Mouse (Mus musculus): ENCODE results near the gene Rpl7l1. TPM values are rescaled to one million over a fixed set of nuclear protein-coding genes. Genes with fewer than 3 reads are reported as not detected.

Rpl7l1 gene
- polyA plus RNA-seq, 1 experiment from 2014 or later, result 78.4 TPM

DNA sequence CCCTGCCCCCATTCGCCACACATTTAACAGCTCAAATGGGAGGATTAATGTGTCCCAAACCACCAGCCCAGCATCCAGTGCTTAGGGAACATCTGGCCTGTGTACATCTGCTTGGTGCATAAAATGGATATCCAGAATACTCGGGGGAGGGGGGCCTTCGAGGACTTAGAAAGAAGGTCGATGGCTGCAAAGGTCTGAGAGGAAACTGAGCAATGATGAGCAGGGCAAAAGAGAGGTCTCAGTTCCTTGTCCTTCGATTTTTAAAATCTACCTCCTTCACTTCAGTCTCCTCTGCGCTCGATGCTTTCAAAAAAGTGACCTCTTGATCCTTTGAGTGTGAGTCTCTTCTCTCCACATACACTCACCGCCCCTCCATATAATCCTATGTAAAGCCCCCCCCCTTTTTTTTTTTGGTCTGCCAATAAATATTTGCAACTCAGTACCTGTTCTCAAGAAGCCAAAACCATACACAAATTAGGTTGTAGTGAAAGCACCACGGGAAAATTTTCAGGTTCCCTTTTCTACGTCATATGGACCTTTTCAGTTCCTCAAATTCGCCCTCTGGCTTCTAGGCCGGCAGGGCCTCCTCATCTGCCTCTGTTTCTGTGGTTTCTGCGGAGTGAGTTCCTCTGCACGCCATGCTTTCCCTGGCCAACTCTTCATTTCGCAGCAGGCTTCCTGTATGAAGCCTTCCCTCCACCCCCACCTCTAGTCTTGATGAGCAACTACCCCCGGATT, 31.2 kb downstream of the Rpl7l1 start:
- Histone ChIP-seq H3K27ac (ENCODE audit: low read length) (peak overlapping the region; percentile 91), H3K4me2 (ENCODE audit: low read length) (peak overlapping the region; percentile 89), H3K27me3 (ENCODE audit: control insufficient read depth, insufficient read depth, low read depth, low read length) (no peaks in the 10 kb centered on the region), H3K9me3 (replicated peaks; ENCODE audit: control insufficient read depth, low read length, poor library complexity, severe bottlenecking) (no peaks in the 10 kb centered on the region), H3K4me3 (ENCODE audit: low read depth, low read length) (peak overlapping the region; percentile 86), H3K36me3 (ENCODE audit: control insufficient read depth, insufficient read depth, low read length) (no peaks in the 10 kb centered on the region), H3K4me1 (ENCODE audit: control insufficient read depth, insufficient read depth, low read length) (peaks cover 17% of the 10 kb centered on the region), H3K9ac (ENCODE audit: low read depth, low read length) (peak overlapping the region; percentile 85)
- ATAC-seq, result no peak
- 25% methylated on average over 16 of the region's 16 CpGs for WGBS

GRCm38 (mm10) chr17:46750580-46750979, 31.9 kb downstream of the Rpl7l1 start:
- 0 out of 2 replicates have a peak overlapping the region, but pooled peaks have one; percentile 91 for H3K27ac ChIP-seq (ENCODE audit: low read length)
- H3K27me3 ChIP-seq (ENCODE audit: control insufficient read depth, insufficient read depth, low read depth, low read length), result no peaks in the 10 kb centered on the region
- H3K36me3 ChIP-seq (ENCODE audit: control insufficient read depth, insufficient read depth, low read length), result no peaks in the 10 kb centered on the region
- no peak overlapping the region for H3K4me3 ChIP-seq (ENCODE audit: low read depth, low read length)
- H3K9me3 ChIP-seq (replicated peaks; ENCODE audit: control insufficient read depth, low read length, poor library complexity, severe bottlenecking), result no peaks in the 10 kb centered on the region
- peak overlapping the region; percentile 89 for H3K4me2 ChIP-seq (ENCODE audit: low read length)
- WGBS, result 92% methylated on average over 4 of the region's 4 CpGs
- ATAC-seq, result no peak
- peak overlapping the region; percentile 85 for H3K9ac ChIP-seq (ENCODE audit: low read depth, low read length)
- H3K4me1 ChIP-seq (ENCODE audit: control insufficient read depth, insufficient read depth, low read length), result peaks cover 17% of the 10 kb centered on the region

- Histone ChIP-seq H3K36me3 (ENCODE audit: control insufficient read depth, insufficient read depth, low read length) (0 out of 2 replicates have a peak, but pooled peaks cover 3% of the 10 kb centered on the region), H3K4me2 (ENCODE audit: low read length) (no peak overlapping the region), H3K9me3 (replicated peaks; ENCODE audit: control insufficient read depth, low read length, poor library complexity, severe bottlenecking) (no peaks in the 10 kb centered on the region), H3K27ac (ENCODE audit: low read length) (no peak overlapping the region), H3K4me1 (ENCODE audit: control insufficient read depth, insufficient read depth, low read length) (peaks cover 17% of the 10 kb centered on the region), H3K9ac (ENCODE audit: low read depth, low read length) (no peak overlapping the region), H3K4me3 (ENCODE audit: low read depth, low read length) (no peak overlapping the region), H3K27me3 (ENCODE audit: control insufficient read depth, insufficient read depth, low read depth, low read length) (no peaks in the 10 kb centered on the region)
- no peak for ATAC-seq
- 91% methylated on average over 5 of the region's 5 CpGs for WGBS
Observed at GRCm38 (mm10) chr17:46749282-46749681, 33.2 kb downstream of the Rpl7l1 start.

DNA sequence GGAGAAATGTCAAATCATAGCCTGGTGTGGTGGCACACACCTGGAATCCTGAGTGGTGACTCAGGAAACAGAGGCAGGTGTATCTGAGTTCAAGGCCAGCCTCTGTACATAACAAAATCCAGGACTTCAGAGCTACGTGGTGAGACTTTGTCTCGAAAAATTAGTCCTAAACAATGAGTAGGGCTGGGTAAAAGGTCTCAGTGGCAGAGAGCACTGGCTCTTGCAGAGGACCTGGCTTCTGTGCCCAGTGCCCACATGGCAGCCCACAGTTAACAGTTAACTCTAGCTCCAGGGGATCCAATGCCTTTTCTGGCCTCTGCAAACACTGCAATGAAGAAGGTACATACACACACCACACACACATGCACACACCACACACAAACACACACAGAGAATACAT, 34.7 kb downstream of the Rpl7l1 start:
- WGBS, result 100% methylated on average over 2 of the region's 2 CpGs
- Histone ChIP-seq H3K9ac (ENCODE audit: low read depth, low read length) (no peak overlapping the region), H3K9me3 (replicated peaks; ENCODE audit: control insufficient read depth, low read length, poor library complexity, severe bottlenecking) (no peaks in the 10 kb centered on the region), H3K4me3 (ENCODE audit: low read depth, low read length) (no peak overlapping the region), H3K27me3 (ENCODE audit: control insufficient read depth, insufficient read depth, low read depth, low read length) (no peaks in the 10 kb centered on the region), H3K36me3 (ENCODE audit: control insufficient read depth, insufficient read depth, low read length) (peaks cover 6% of the 10 kb centered on the region), H3K4me2 (ENCODE audit: low read length) (no peak overlapping the region), H3K4me1 (ENCODE audit: control insufficient read depth, insufficient read depth, low read length) (peaks cover 17% of the 10 kb centered on the region), H3K27ac (ENCODE audit: low read length) (no peak overlapping the region)
- ATAC-seq, result no peak

DNA sequence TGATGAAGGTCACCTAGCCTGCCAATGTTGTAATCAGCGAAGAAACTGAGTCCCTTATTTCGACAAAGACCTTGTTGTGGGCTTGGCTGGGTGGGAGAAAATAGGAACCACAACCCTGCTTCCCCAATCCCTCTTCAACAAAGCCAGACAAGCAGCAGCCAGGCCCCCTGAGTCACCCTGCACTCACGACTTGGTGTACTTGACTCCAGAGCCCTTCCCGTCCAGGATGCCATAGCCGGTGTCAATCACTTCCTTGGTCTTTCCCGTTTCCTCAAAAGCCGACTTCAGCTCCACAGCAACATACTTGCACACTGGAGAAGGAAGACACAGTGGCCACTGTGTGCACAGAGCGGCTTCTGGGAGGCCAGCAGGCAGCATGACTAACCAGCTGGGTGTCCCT, 35.2 kb downstream of the Rpl7l1 start:
- 84% methylated on average over 8 of the region's 8 CpGs for WGBS
- Histone ChIP-seq H3K4me2 (ENCODE audit: low read length) (no peak overlapping the region), H3K27ac (ENCODE audit: low read length) (no peak overlapping the region), H3K4me1 (ENCODE audit: control insufficient read depth, insufficient read depth, low read length) (peaks cover 12% of the 10 kb centered on the region), H3K27me3 (ENCODE audit: control insufficient read depth, insufficient read depth, low read depth, low read length) (no peaks in the 10 kb centered on the region), H3K9me3 (replicated peaks; ENCODE audit: control insufficient read depth, low read length, poor library complexity, severe bottlenecking) (no peaks in the 10 kb centered on the region), H3K36me3 (ENCODE audit: control insufficient read depth, insufficient read depth, low read length) (peaks cover 6% of the 10 kb centered on the region), H3K9ac (ENCODE audit: low read depth, low read length) (no peak overlapping the region), H3K4me3 (ENCODE audit: low read depth, low read length) (no peak overlapping the region)
- no peak for ATAC-seq

GRCm38 (mm10) chr17:46745506-46745905, 37.0 kb downstream of the Rpl7l1 start:
- Histone ChIP-seq H3K9ac (ENCODE audit: low read depth, low read length) (no peak overlapping the region), H3K27me3 (ENCODE audit: control insufficient read depth, insufficient read depth, low read depth, low read length) (no peaks in the 10 kb centered on the region), H3K27ac (ENCODE audit: low read length) (no peak overlapping the region), H3K9me3 (replicated peaks; ENCODE audit: control insufficient read depth, low read length, poor library complexity, severe bottlenecking) (no peaks in the 10 kb centered on the region), H3K36me3 (ENCODE audit: control insufficient read depth, insufficient read depth, low read length) (peaks cover 6% of the 10 kb centered on the region), H3K4me3 (ENCODE audit: low read depth, low read length) (no peak overlapping the region), H3K4me1 (ENCODE audit: control insufficient read depth, insufficient read depth, low read length) (peaks cover 3% of the 10 kb centered on the region), H3K4me2 (ENCODE audit: low read length) (no peak overlapping the region)
- ATAC-seq, result no peak
- WGBS, result 73% methylated on average over 2 of the region's 2 CpGs

DNA sequence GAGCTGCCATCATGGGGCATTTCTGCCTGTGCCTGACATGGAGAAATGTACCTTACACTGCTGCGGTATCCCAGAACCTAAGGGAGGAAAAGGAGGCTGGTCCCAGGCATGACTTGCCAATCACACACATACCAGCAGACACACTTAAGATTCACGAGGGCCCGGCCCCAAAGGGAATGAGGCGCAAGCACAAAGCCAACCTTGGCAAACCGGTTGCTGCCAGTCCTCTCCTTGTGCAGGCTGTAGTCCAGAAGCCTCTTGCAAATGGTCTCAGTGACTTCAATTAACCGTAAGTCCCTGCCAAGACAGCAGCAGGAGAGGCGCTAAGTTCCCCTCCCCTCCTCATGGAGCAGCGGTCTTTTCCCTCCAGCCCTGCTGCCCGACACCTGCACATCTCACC, 39.5 kb downstream of the Rpl7l1 start:
- Histone ChIP-seq H3K27me3 (ENCODE audit: control insufficient read depth, insufficient read depth, low read depth, low read length) (no peaks in the 10 kb centered on the region), H3K9me3 (replicated peaks; ENCODE audit: control insufficient read depth, low read length, poor library complexity, severe bottlenecking) (no peaks in the 10 kb centered on the region), H3K27ac (ENCODE audit: low read length) (no peak overlapping the region), H3K4me2 (ENCODE audit: low read length) (no peak overlapping the region), H3K4me3 (ENCODE audit: low read depth, low read length) (no peak overlapping the region), H3K36me3 (ENCODE audit: control insufficient read depth, insufficient read depth, low read length) (peaks cover 6% of the 10 kb centered on the region), H3K9ac (ENCODE audit: low read depth, low read length) (no peak overlapping the region), H3K4me1 (ENCODE audit: control insufficient read depth, insufficient read depth, low read length) (no peaks in the 10 kb centered on the region)
- WGBS, result 94% methylated on average over 9 of the region's 9 CpGs
- ATAC-seq, result no peak

GRCm38 (mm10) chr17:46741305-46741704, 41.2 kb downstream of the Rpl7l1 start:
- Histone ChIP-seq H3K4me2 (ENCODE audit: low read length) (no peak overlapping the region), H3K27me3 (ENCODE audit: control insufficient read depth, insufficient read depth, low read depth, low read length) (no peaks in the 10 kb centered on the region), H3K4me1 (ENCODE audit: control insufficient read depth, insufficient read depth, low read length) (no peaks in the 10 kb centered on the region), H3K36me3 (ENCODE audit: control insufficient read depth, insufficient read depth, low read length) (peaks cover 6% of the 10 kb centered on the region), H3K9me3 (replicated peaks; ENCODE audit: control insufficient read depth, low read length, poor library complexity, severe bottlenecking) (no peaks in the 10 kb centered on the region), H3K4me3 (ENCODE audit: low read depth, low read length) (no peak overlapping the region), H3K27ac (ENCODE audit: low read length) (no peak overlapping the region), H3K9ac (ENCODE audit: low read depth, low read length) (no peak overlapping the region)
- no peak for ATAC-seq
- 94% methylated on average over 6 of the region's 6 CpGs for WGBS

DNA sequence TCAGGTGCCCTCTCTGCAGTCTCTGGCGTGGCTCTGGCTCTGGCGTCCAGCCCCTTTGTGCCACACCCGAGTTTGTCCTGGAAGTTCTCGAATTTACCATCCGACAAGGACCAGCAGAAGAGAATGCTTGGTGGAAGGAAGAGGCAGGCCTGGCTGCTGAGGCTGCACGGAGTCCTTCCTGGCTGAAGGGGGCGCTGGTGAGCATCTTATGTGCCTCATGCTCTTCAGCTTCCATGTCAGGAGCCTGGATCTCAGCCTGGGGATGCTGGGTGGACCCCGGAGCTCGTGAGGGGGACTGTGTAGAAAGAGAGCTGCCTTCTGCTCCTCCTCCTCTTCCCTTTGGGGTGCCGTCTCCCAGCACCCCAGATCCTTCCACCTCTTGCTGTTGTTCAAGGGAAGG, 46.3 kb downstream of the Rpl7l1 start:
- 69% methylated on average over 10 of the region's 10 CpGs for WGBS
- Histone ChIP-seq H3K9me3 (replicated peaks; ENCODE audit: control insufficient read depth, low read length, poor library complexity, severe bottlenecking) (no peaks in the 10 kb centered on the region), H3K27ac (ENCODE audit: low read length) (no peak overlapping the region), H3K4me2 (ENCODE audit: low read length) (no peak overlapping the region), H3K4me1 (ENCODE audit: control insufficient read depth, insufficient read depth, low read length) (no peaks in the 10 kb centered on the region), H3K4me3 (ENCODE audit: low read depth, low read length) (no peak overlapping the region), H3K9ac (ENCODE audit: low read depth, low read length) (no peak overlapping the region), H3K27me3 (ENCODE audit: control insufficient read depth, insufficient read depth, low read depth, low read length) (no peaks in the 10 kb centered on the region), H3K36me3 (ENCODE audit: control insufficient read depth, insufficient read depth, low read length) (no peaks in the 10 kb centered on the region; the same call in none of the 2 replicates)
- no peak for ATAC-seq
